Mouse (Mus musculus) limb, embryonic 13.5 days (tissue): ENCODE measurements around the gene AI661453. TPM values are rescaled to one million over a fixed set of nuclear protein-coding genes. Genes with fewer than 3 reads are reported as not detected.

Source experiments
- ATAC-seq: fragments of 200-750 bp; cut with Nextera tagmentation; 2 replicates; pipeline ENCODE4 v1.8.0; 2017; ENCODE audit warnings: low read depth, moderate number of reproducible peaks, moderate TSS enrichment; ENCODE audit not compliant: low FRiP score
- H3K27ac ChIP-seq: fragments of 300-500 bp; sonication (generic); 2 replicates; pipeline ENCODE4 v1.5.1; 2015; ENCODE audit warnings: inconsistent platforms, mild to moderate bottlenecking, moderate library complexity
- H3K27me3 ChIP-seq: fragments of 300-500 bp; sonication (generic); 2 replicates; pipeline ENCODE4 v1.6.1; 2015; ENCODE audit warnings: mild to moderate bottlenecking, inconsistent platforms
- H3K36me3 ChIP-seq: fragments of 300-500 bp; sonication (generic); 2 replicates; pipeline ENCODE4 v1.6.1; 2015; ENCODE audit warnings: inconsistent platforms, mild to moderate bottlenecking, moderate library complexity
- H3K4me1 ChIP-seq: fragments of 300-500 bp; sonication (generic); 2 replicates; pipeline ENCODE4 v1.6.1; 2015; ENCODE audit warnings: inconsistent platforms
- H3K4me2 ChIP-seq: fragments of 300-500 bp; sonication (generic); replicated peaks from 2 replicates; pipeline ENCODE4 v1.6.1; 2015; ENCODE audit warnings: inconsistent platforms, mild to moderate bottlenecking, moderate library complexity
- H3K4me3 ChIP-seq: fragments of 300-500 bp; sonication (generic); 2 replicates; pipeline ENCODE4 v1.5.1; 2015; ENCODE audit warnings: moderate library complexity, mild to moderate bottlenecking, inconsistent platforms
- H3K9ac ChIP-seq: fragments of 300-500 bp; sonication (generic); 2 replicates; pipeline ENCODE4 v1.6.1; 2015; ENCODE audit warnings: mild to moderate bottlenecking, inconsistent platforms
- H3K9me3 ChIP-seq: fragments of 300-500 bp; sonication (generic); 2 replicates; pipeline ENCODE4 v1.6.1; 2016; ENCODE audit warnings: inconsistent platforms
- WGBS: fragments of 180-500 bp; shearing (Covaris S2); methylation state at CpG from one replicate; pipeline ENCODE4 v1.1.7; 2015; 5-methylcytosine and 5-hydroxymethylcytosine counted together
- polyA plus RNA-seq: library from polyadenylated mRNA; unstranded; fragments of >200 nt; fragmentation: Nextera tagmentation; extraction: Ambion mirVana; gene quantifications from 2 replicates; pipeline ENCODE4 v1.2.1, GENCODE M21; 2015

Gene AI661453
- polyA plus RNA-seq, 1 experiment from 2014 or later = 0.99 TPM

- Histone ChIP-seq H3K9me3 (no peaks in the 10 kb centered on the region), H3K27ac (no peak overlapping the region), H3K4me3 (no peak overlapping the region), H3K4me2 (no peak overlapping the region), H3K27me3 (peaks cover 35% of the 10 kb centered on the region), H3K4me1 (peaks cover 9% of the 10 kb centered on the region), H3K9ac (no peak overlapping the region), H3K36me3 (no peaks in the 10 kb centered on the region)
- no peak for ATAC-seq
- 73% methylated on average over 3 of the region's 3 CpGs for WGBS
Measured at GRCm38 (mm10) chr17:47442271-47442670, 5.9 kb downstream of the AI661453 start.

- WGBS = 79% methylated on average over 6 of the region's 6 CpGs
Measured at GRCm38 (mm10) chr17:47444113-47444512, 7.7 kb downstream of the AI661453 start.

GRCm38 (mm10) chr17:47445518-47445917 is 9.1 kb downstream of the AI661453 start:
- H3K9me3 ChIP-seq = no peaks in the 10 kb centered on the region
- no peaks in the 10 kb centered on the region for H3K36me3 ChIP-seq
- ATAC-seq = no peak
- no peak overlapping the region for H3K4me2 ChIP-seq
- no peak overlapping the region for H3K9ac ChIP-seq
- 73% methylated on average over 11 of the region's 11 CpGs for whole genome bisulfite sequencing
- H3K4me3 ChIP-seq = no peak overlapping the region
- H3K27me3 ChIP-seq = peaks cover 2% of the 10 kb centered on the region; the same call in 1 of the 2 replicates
- no peak overlapping the region for H3K27ac ChIP-seq
- H3K4me1 ChIP-seq = peaks cover 25% of the 10 kb centered on the region

More at GRCm38 (mm10) chr17:47444113-47444512, 7.7 kb downstream of the AI661453 start:
- H3K27ac ChIP-seq = no peak overlapping the region
- no peak overlapping the region for H3K4me3 ChIP-seq
- H3K4me1 ChIP-seq = peaks cover 19% of the 10 kb centered on the region
- H3K4me2 ChIP-seq = no peak overlapping the region
- H3K9ac ChIP-seq = 0 out of 2 replicates have a peak overlapping the region, but pooled peaks have one; percentile 13
- no peaks in the 10 kb centered on the region for H3K9me3 ChIP-seq
- no peak for ATAC-seq
- H3K27me3 ChIP-seq = peaks cover 16% of the 10 kb centered on the region
- no peaks in the 10 kb centered on the region for H3K36me3 ChIP-seq

- H3K4me1 ChIP-seq = peaks cover 24% of the 10 kb centered on the region
- H3K9me3 ChIP-seq = no peaks in the 10 kb centered on the region
- no peak overlapping the region for H3K27ac ChIP-seq
- H3K27me3 ChIP-seq = no peaks in the 10 kb centered on the region
- no peak overlapping the region for H3K9ac ChIP-seq
- H3K36me3 ChIP-seq = no peaks in the 10 kb centered on the region
- no peak overlapping the region for H3K4me2 ChIP-seq
- H3K4me3 ChIP-seq = no peak overlapping the region
- WGBS = 81% methylated on average over 9 of the region's 9 CpGs
- no peak for ATAC-seq
Measured at GRCm38 (mm10) chr17:47446025-47446424, 9.6 kb downstream of the AI661453 start.

GRCm38 (mm10) chr17:47446561-47446960 is 10.1 kb downstream of the AI661453 start:
- ATAC-seq = no peak
- WGBS = 89% methylated on average over 11 of the region's 11 CpGs
- no peak overlapping the region for H3K4me2 ChIP-seq

GRCm38 (mm10) chr17:47448523-47449372 is 12.3 kb downstream of the AI661453 start:
- H3K4me2 ChIP-seq = no peak overlapping the region
- H3K9me3 ChIP-seq = no peaks in the 10 kb centered on the region
- 33% methylated on average over 8 of the region's 8 CpGs for WGBS
- no peaks in the 10 kb centered on the region for H3K27me3 ChIP-seq
- ATAC-seq = no peak
- H3K4me1 ChIP-seq = peaks cover 28% of the 10 kb centered on the region
- no peak overlapping the region for H3K27ac ChIP-seq
- H3K9ac ChIP-seq = no peak overlapping the region
- H3K36me3 ChIP-seq = no peaks in the 10 kb centered on the region
- H3K4me3 ChIP-seq = no peak overlapping the region

More at GRCm38 (mm10) chr17:47446561-47446960, 10.1 kb downstream of the AI661453 start:
- Histone ChIP-seq H3K27me3 (no peaks in the 10 kb centered on the region), H3K9ac (no peak overlapping the region), H3K4me1 (peaks cover 24% of the 10 kb centered on the region), H3K4me3 (no peak overlapping the region), H3K36me3 (no peaks in the 10 kb centered on the region), H3K9me3 (no peaks in the 10 kb centered on the region), H3K27ac (no peak overlapping the region)

- no peak for ATAC-seq
- H3K4me2 ChIP-seq = no peak overlapping the region
- H3K9me3 ChIP-seq = no peaks in the 10 kb centered on the region
- H3K27ac ChIP-seq = no peak overlapping the region
- peaks cover 28% of the 10 kb centered on the region for H3K4me1 ChIP-seq
- 47% methylated on average over 5 of the region's 5 CpGs for WGBS
- no peak overlapping the region for H3K4me3 ChIP-seq
- no peaks in the 10 kb centered on the region for H3K36me3 ChIP-seq
- H3K27me3 ChIP-seq = no peaks in the 10 kb centered on the region
- no peak overlapping the region for H3K9ac ChIP-seq
Measured at GRCm38 (mm10) chr17:47449432-47449831, 13.0 kb downstream of the AI661453 start.

- Histone ChIP-seq H3K9me3 (no peaks in the 10 kb centered on the region), H3K4me3 (no peak overlapping the region), H3K4me2 (no peak overlapping the region), H3K9ac (no peak overlapping the region), H3K4me1 (peaks cover 32% of the 10 kb centered on the region), H3K27ac (no peak overlapping the region), H3K36me3 (no peaks in the 10 kb centered on the region), H3K27me3 (no peaks in the 10 kb centered on the region)
- ATAC-seq = peak; percentile 80
- WGBS = 26% methylated on average over 7 of the region's 7 CpGs
Measured at GRCm38 (mm10) chr17:47450239-47450638, 13.8 kb downstream of the AI661453 start.

GRCm38 (mm10) chr17:47450880-47451565 is 14.6 kb downstream of the AI661453 start:
- peaks cover 32% of the 10 kb centered on the region for H3K4me1 ChIP-seq
- no peak overlapping the region for H3K4me3 ChIP-seq
- no peaks in the 10 kb centered on the region for H3K27me3 ChIP-seq
- 67% methylated on average over 12 of the region's 12 CpGs for WGBS
- H3K4me2 ChIP-seq = no peak overlapping the region
- H3K36me3 ChIP-seq = no peaks in the 10 kb centered on the region
- H3K9ac ChIP-seq = no peak overlapping the region
- peak overlapping the region; percentile 1; the same call in 1 of the 2 replicates for H3K27ac ChIP-seq
- ATAC-seq = no peak
- H3K9me3 ChIP-seq = no peaks in the 10 kb centered on the region

GRCm38 (mm10) chr17:47452886-47453285 is 16.5 kb downstream of the AI661453 start:
- peaks cover 32% of the 10 kb centered on the region for H3K4me1 ChIP-seq
- H3K27ac ChIP-seq = no peak overlapping the region
- no peak overlapping the region for H3K4me2 ChIP-seq
- no peak overlapping the region for H3K9ac ChIP-seq
- no peaks in the 10 kb centered on the region for H3K27me3 ChIP-seq
- ATAC-seq = no peak
- H3K36me3 ChIP-seq = no peaks in the 10 kb centered on the region
- WGBS = 48% methylated on average over 7 of the region's 7 CpGs
- H3K9me3 ChIP-seq = no peaks in the 10 kb centered on the region
- no peak overlapping the region for H3K4me3 ChIP-seq

- H3K9me3 ChIP-seq = no peaks in the 10 kb centered on the region
- 64% methylated on average over 8 of the region's 8 CpGs for WGBS
- H3K9ac ChIP-seq = no peak overlapping the region; the same call in 1 of the 2 replicates
- no peak overlapping the region for H3K4me3 ChIP-seq
- H3K27me3 ChIP-seq = no peaks in the 10 kb centered on the region
- H3K27ac ChIP-seq = no peak overlapping the region
- H3K4me1 ChIP-seq = peaks cover 17% of the 10 kb centered on the region
- ATAC-seq = no peak
- H3K4me2 ChIP-seq = no peak overlapping the region
- H3K36me3 ChIP-seq = no peaks in the 10 kb centered on the region
Measured at GRCm38 (mm10) chr17:47454675-47455074, 18.3 kb downstream of the AI661453 start.

- Histone ChIP-seq H3K27ac (no peak overlapping the region), H3K27me3 (peaks cover 5% of the 10 kb centered on the region; the same call in 1 of the 2 replicates), H3K36me3 (no peaks in the 10 kb centered on the region), H3K4me3 (no peak overlapping the region), H3K4me2 (no peak overlapping the region), H3K4me1 (peaks cover 4% of the 10 kb centered on the region; the same call in 1 of the 2 replicates), H3K9ac (no peak overlapping the region), H3K9me3 (no peaks in the 10 kb centered on the region)
- no peak for ATAC-seq
- 80% methylated on average over 13 of the region's 13 CpGs for WGBS
Measured at GRCm38 (mm10) chr17:47458310-47458709, 21.9 kb downstream of the AI661453 start.
